25 mouse cellular contexts compared by ENCODE assay signal in the genomic region with DNA sequence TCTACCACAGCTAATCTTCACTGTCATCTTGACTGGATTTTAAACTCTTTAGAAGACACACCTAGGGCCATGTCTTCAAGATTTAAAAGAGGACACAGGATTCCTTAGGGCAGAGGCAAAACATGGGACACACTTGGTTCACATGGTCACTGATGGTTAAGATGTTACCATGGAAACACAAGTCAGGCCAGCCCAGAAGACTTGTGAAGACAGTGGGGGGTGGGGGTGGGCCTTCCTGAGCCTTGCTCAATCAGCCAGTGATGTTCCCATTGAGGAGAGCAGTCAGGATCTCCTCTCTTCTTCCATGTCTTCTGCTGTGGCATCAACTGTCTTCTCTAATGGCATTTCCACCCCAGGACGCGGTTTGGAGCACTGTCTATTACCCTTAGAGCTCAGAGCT.
"Had no signal": no experiment of that assay in that cellular context is flagged by ENCODE, and none has a peak within 500 bp of the region (broad histone marks: within the 10 kb centered on the region; RNA-seq: fewer than 3 reads in every experiment).

No protein-coding gene starts in this region.

- H3K4me3 ChIP-seq: heart, adult 2 months; heart, embryonic 13.5 days; heart, embryonic 15.5 days; hindbrain, embryonic 13.5 days; hindbrain, embryonic 15.5 days; intestine, embryonic 15.5 days; layer of hippocampus, adult 2 months; left cerebral cortex, adult 2 months; limb, embryonic 10.5 days; limb, embryonic 12.5 days; liver, embryonic 13.5 days; liver, embryonic 15.5 days had no signal

- H3K9ac ChIP-seq: heart, embryonic 13.5 days; heart, embryonic 15.5 days; hindbrain, embryonic 13.5 days; hindbrain, embryonic 15.5 days; intestine, embryonic 15.5 days; limb, embryonic 12.5 days; liver, embryonic 13.5 days; liver, embryonic 15.5 days had no signal

- H3K36me3 ChIP-seq: heart, embryonic 13.5 days; heart, embryonic 15.5 days; hindbrain, embryonic 13.5 days; hindbrain, embryonic 15.5 days; intestine, embryonic 15.5 days; limb, embryonic 10.5 days; limb, embryonic 12.5 days; liver, embryonic 13.5 days; liver, embryonic 15.5 days had no signal

- H3K27me3 ChIP-seq: intestine, embryonic 15.5 days had no signal

- DNase-seq: gastrocnemius, postnatal 14 days; gastrocnemius, postnatal 36 days; heart, adult 11 months; heart, adult 2 months; heart, postnatal 14 days; heart, postnatal 36 days; kidney, adult 2 months; kidney, postnatal 25 days; kidney, postnatal 4 days; liver; liver, embryonic 13.5 days had no signal

- H3K9me3 ChIP-seq: heart, embryonic 15.5 days; hindbrain, embryonic 13.5 days; hindbrain, embryonic 15.5 days; intestine, embryonic 15.5 days; limb, embryonic 10.5 days; limb, embryonic 12.5 days; liver, embryonic 13.5 days; liver, embryonic 15.5 days had no signal

- H3K4me2 ChIP-seq: heart, embryonic 11.5 days; heart, embryonic 13.5 days; heart, embryonic 15.5 days; hindbrain, embryonic 13.5 days; hindbrain, embryonic 15.5 days; limb, embryonic 12.5 days; liver, embryonic 11.5 days; liver, embryonic 13.5 days; liver, embryonic 15.5 days had no signal

- ATAC-seq: intestine, embryonic 15.5 days; intestine, postnatal 0 days had no signal

- H3K4me1 ChIP-seq: liver, embryonic 13.5 days; liver, embryonic 15.5 days had no signal

- H3K27ac ChIP-seq: heart, adult 2 months; heart, embryonic 13.5 days; heart, embryonic 15.5 days; hindbrain, embryonic 13.5 days; hindbrain, embryonic 15.5 days; hindbrain, postnatal 0 days; intestine, embryonic 15.5 days; layer of hippocampus, adult 2 months; left cerebral cortex, adult 2 months; limb, embryonic 10.5 days; limb, embryonic 12.5 days; liver, embryonic 13.5 days; liver, embryonic 15.5 days had no signal
